Mouse (Mus musculus) lung, embryonic 16.5 days (tissue): ENCODE data around the gene Gapvd1. TPM values are rescaled to one million over a fixed set of nuclear protein-coding genes. Genes with fewer than 3 reads are reported as not detected.

Experiments used
- ATAC-seq: fragments of 200-750 bp; cut with Nextera tagmentation; 2 replicates; pipeline ENCODE4 v1.8.0; 2017; ENCODE audit warnings: low read depth, mild to moderate bottlenecking, moderate library complexity
- H3K27ac ChIP-seq: fragments of 300-500 bp; sonication (generic); 2 replicates; pipeline ENCODE4 v1.5.1; 2014; ENCODE audit warnings: mild to moderate bottlenecking, control low read depth, low read length
- H3K27me3 ChIP-seq: fragments of 300-500 bp; sonication (generic); 2 replicates; pipeline ENCODE4 v1.6.1; 2014; ENCODE audit warnings: low read depth, low read length, mixed read lengths; ENCODE audit not compliant: control insufficient read depth, insufficient read depth
- H3K36me3 ChIP-seq: fragments of 300-500 bp; sonication (generic); 2 replicates; pipeline ENCODE4 v1.6.1; 2014; ENCODE audit warnings: low read length; ENCODE audit not compliant: control insufficient read depth, insufficient read depth
- H3K4me1 ChIP-seq: fragments of 300-500 bp; sonication (generic); replicated peaks from 2 replicates; pipeline ENCODE4 v1.6.1; 2014; ENCODE audit warnings: low read length, mixed read lengths; ENCODE audit not compliant: control insufficient read depth, insufficient read depth
- H3K4me2 ChIP-seq: fragments of 300-500 bp; sonication (generic); 2 replicates; pipeline ENCODE4 v1.6.1; 2014; ENCODE audit warnings: low read depth, low read length, control low read depth
- H3K4me3 ChIP-seq: fragments of 300-500 bp; sonication (generic); 2 replicates; pipeline ENCODE4 v1.5.1; 2014; ENCODE audit warnings: mild to moderate bottlenecking, low read length, control low read depth
- H3K9ac ChIP-seq: fragments of 300-500 bp; sonication (generic); 2 replicates; pipeline ENCODE4 v1.6.1; 2014; ENCODE audit warnings: low read length, control low read depth
- H3K9me3 ChIP-seq: fragments of 300-500 bp; sonication (generic); 2 replicates; pipeline ENCODE4 v1.6.1; 2016; ENCODE audit warnings: low read length; ENCODE audit not compliant: control insufficient read depth
- WGBS: fragments of 180-500 bp; shearing (Covaris S2); extraction: QIAGEN DNeasy Blood & Tissue Kit; methylation state at CpG from one replicate; pipeline ENCODE4 v1.1.7; 2014; 5-methylcytosine and 5-hydroxymethylcytosine counted together
- polyA plus RNA-seq: library from polyadenylated mRNA; unstranded; fragments of >200 nt; fragmentation: Nextera tagmentation; extraction: Ambion mirVana; gene quantifications from 2 replicates; pipeline ENCODE4 v1.2.1, GENCODE M21; 2015

Gapvd1 gene
- polyA plus RNA-seq, 1 experiment from 2014 or later, result 78.3 TPM

DNA sequence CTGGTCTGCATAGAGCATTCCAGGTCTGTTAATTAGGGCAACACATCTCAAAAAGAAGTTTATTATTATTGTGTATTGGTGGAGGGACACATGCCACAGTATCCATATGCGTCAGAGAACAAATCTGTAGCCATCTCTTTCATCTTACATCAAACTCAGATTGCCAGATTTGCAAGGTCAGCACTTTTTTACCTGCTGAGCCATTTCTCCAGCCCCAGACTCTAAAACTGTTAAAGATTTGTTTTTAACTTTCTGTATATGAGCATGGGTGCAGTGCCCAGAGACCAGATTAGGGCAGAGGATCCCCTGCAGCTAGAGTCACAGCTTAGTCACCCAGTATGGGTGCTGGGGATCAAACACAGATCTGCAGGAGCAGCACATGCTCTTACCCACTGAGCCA lies 18.4 kb downstream of the Gapvd1 start:
- H3K4me2 ChIP-seq, result no peak overlapping the region
- no peaks in the 10 kb centered on the region for H3K4me1 ChIP-seq
- H3K4me3 ChIP-seq, result no peak overlapping the region
- no peak overlapping the region for H3K9ac ChIP-seq
- H3K36me3 ChIP-seq, result no peaks in the 10 kb centered on the region
- no peaks in the 10 kb centered on the region for H3K27me3 ChIP-seq
- H3K9me3 ChIP-seq, result no peaks in the 10 kb centered on the region
- whole genome bisulfite sequencing, result 84% methylated on average over 1 of the region's 1 CpGs
- H3K27ac ChIP-seq, result no peak overlapping the region
- no peak for ATAC-seq

DNA sequence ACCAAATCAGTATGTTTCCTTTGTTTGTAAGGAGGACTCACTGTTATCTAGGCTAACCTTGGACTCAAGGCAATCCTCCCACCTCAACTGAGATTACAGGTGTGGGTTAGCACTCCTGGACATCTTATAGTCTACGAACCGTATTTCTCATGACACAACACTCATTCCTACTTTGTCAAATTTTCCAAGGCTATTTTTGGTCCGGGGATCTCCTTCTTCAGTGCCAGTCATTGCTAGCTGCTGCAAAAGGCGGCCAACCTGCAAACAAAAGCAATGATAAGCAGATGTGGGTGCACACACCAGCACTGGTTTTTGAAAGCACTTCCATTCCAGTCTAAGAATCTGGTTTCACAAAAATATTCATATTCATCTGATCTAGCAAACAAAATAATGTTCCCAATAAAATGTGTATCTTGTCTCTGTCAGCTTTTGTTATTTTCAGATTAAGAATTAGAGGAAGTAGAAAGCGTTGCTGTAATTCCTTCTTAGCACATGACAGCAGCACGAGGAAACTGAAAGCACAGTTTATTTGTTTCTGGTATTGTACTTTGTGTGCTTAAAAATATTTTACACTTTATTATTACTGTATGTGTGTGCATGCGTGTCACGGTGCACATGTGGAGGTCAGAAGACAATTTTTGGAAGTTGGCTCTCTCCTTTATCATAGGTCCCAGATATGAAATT lies 27.8 kb downstream of the Gapvd1 start:
- H3K9me3 ChIP-seq, result no peaks in the 10 kb centered on the region
- no peak overlapping the region for H3K27ac ChIP-seq
- no peak overlapping the region for H3K4me2 ChIP-seq
- WGBS, result 86% methylated on average over 8 of the region's 8 CpGs
- H3K27me3 ChIP-seq, result no peaks in the 10 kb centered on the region
- H3K4me3 ChIP-seq, result no peak overlapping the region
- H3K9ac ChIP-seq, result no peak overlapping the region
- no peak for ATAC-seq
- peaks cover 34% of the 10 kb centered on the region for H3K36me3 ChIP-seq
- no peaks in the 10 kb centered on the region for H3K4me1 ChIP-seq

DNA sequence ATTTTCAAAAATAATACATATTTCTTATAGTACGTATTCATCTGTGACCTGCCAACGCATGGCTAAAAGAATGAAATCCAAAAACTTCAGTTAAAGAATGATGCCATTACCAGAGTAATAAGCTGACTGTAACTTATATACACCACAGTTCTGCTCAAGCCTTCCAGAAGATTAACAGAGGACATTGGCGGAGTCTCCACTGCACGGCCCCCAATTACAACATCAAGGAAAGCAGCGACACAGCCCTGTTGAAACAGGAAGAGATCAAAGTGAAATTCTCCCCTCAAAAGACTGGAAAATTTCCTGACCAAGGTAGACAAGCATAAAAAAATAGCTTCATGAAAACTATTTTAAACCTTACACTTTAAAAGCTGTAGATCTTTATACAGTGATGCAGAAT lies 29.8 kb downstream of the Gapvd1 start:
- Histone ChIP-seq H3K4me1 (no peaks in the 10 kb centered on the region), H3K9me3 (no peaks in the 10 kb centered on the region), H3K27ac (no peak overlapping the region), H3K4me2 (no peak overlapping the region), H3K4me3 (no peak overlapping the region), H3K27me3 (no peaks in the 10 kb centered on the region), H3K36me3 (peaks cover 37% of the 10 kb centered on the region), H3K9ac (no peak overlapping the region)
- 94% methylated on average over 5 of the region's 5 CpGs for whole genome bisulfite sequencing
- ATAC-seq, result no peak

DNA sequence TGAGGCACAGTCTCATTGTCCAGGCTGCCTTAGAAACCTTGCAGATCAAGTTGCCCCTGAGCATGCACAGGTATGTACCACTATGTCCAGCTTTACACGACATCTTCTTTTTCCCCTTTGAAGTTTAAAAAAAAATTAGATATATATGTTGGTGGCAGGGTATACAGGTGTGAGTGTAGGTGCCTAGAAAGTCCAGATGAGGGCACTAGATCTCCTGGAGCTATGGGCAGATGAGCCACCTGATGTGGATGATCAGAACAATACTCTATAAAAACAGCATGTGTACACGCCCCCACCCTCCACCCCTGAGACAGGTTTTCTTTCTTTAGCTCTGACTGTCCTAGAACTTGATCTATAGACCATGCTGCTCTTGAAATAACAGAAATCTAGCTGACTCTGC lies 36.8 kb downstream of the Gapvd1 start:
- 89% methylated on average over 2 of the region's 2 CpGs for WGBS

DNA sequence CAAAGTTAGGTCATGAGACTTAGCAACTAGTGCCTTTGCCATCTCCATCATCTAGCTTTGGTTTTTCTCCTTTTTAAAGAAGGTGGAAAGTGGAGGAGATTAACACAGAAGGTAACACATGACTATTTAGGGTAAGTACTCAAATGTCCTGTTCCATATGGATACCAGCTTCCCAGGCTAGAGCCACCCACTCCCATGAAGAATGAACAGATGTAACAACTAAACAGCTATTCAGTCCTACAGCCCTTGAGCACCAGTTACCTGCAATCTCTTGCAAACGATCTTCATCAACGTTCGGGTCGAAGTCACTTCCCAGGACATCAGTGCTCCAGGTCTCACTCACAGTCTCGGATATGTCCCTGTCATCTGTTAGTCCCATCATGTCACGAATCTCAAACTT lies 43.1 kb downstream of the Gapvd1 start:
- Histone ChIP-seq H3K4me3 (no peak overlapping the region), H3K27me3 (no peaks in the 10 kb centered on the region), H3K4me1 (no peaks in the 10 kb centered on the region), H3K9me3 (no peaks in the 10 kb centered on the region), H3K4me2 (no peak overlapping the region), H3K27ac (no peak overlapping the region), H3K9ac (no peak overlapping the region), H3K36me3 (peaks cover 31% of the 10 kb centered on the region)
- WGBS, result 90% methylated on average over 6 of the region's 6 CpGs
- ATAC-seq, result no peak

More for the DNA sequence above, 36.8 kb downstream of the Gapvd1 start:
- Histone ChIP-seq H3K9me3 (no peaks in the 10 kb centered on the region), H3K4me1 (no peaks in the 10 kb centered on the region), H3K4me3 (no peak overlapping the region), H3K27me3 (no peaks in the 10 kb centered on the region), H3K4me2 (no peak overlapping the region), H3K36me3 (peaks cover 27% of the 10 kb centered on the region), H3K9ac (no peak overlapping the region), H3K27ac (no peak overlapping the region)
- ATAC-seq, result no peak

DNA sequence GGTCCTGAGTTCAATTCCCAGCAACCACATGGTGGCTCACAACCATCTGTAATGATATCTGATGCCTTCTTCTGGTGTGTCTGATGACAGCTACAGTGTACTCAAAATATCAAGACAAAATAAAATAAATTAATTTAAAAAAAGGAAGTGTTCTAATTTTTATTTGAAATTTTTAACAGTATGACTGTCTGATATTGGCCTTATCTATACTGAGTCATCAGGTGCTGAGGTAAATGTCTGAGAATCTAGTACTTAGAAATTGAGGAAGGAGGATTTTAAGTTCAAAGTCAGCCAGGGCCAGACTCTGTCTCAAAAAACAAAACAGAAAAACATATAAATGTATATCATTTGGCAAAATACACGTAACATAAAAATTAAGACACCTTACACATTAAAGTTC lies 46.4 kb downstream of the Gapvd1 start:
- H3K36me3 ChIP-seq, result peaks cover 37% of the 10 kb centered on the region
- H3K4me1 ChIP-seq, result no peaks in the 10 kb centered on the region
- no peak overlapping the region for H3K4me3 ChIP-seq
- no peak overlapping the region for H3K4me2 ChIP-seq
- no peak overlapping the region for H3K9ac ChIP-seq
- H3K27ac ChIP-seq, result no peak overlapping the region
- no peaks in the 10 kb centered on the region for H3K9me3 ChIP-seq
- WGBS, result 84% methylated on average over 1 of the region's 1 CpGs
- ATAC-seq, result no peak
- no peaks in the 10 kb centered on the region for H3K27me3 ChIP-seq

DNA sequence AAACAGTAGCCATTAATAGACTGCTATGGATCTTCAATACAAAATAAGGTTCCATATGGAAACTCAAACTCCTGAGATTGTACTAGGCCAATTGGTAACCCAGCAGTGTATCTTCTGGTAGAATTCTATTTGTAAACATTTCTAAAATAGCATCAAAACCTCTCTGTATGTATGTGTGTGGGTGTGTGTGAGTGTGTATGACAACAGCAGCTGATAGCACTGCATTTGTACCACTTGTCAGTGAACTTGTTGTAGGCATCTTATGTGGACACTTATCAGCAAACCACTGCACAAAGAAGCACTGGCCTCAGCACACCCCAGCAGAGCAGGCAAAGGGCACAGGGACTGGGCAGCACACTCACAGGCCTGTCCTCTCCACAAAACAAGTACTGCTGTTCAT lies 58.4 kb downstream of the Gapvd1 start:
- H3K36me3 ChIP-seq, result peaks cover 33% of the 10 kb centered on the region
- H3K9ac ChIP-seq, result no peak overlapping the region
- H3K4me2 ChIP-seq, result no peak overlapping the region
- no peak overlapping the region for H3K27ac ChIP-seq
- ATAC-seq, result no peak
- H3K4me1 ChIP-seq, result no peaks in the 10 kb centered on the region
- H3K4me3 ChIP-seq, result no peak overlapping the region
- H3K27me3 ChIP-seq, result no peaks in the 10 kb centered on the region
- H3K9me3 ChIP-seq, result no peaks in the 10 kb centered on the region

DNA sequence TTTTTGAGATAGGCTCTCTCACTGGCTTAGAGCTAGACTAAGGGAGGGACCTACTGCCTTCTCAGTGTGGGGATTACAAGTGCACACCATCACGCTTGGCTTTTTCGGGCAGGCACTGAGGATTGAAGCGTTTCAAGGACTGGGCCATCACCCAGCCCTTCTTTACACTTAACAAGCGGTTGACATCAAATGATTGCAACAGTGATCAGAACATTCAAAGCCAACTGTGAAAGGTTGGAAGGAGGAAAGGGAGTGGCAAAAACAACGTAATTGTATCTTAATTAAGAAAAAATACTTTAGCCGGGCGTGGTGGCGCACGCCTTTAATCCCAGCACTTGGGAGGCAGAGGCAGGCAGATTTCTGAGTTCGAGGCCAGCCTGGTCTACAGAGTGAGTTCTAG lies 62.2 kb downstream of the Gapvd1 start:
- no peak for ATAC-seq
- Histone ChIP-seq H3K36me3 (peaks cover 35% of the 10 kb centered on the region), H3K4me3 (no peak overlapping the region), H3K27me3 (no peaks in the 10 kb centered on the region), H3K27ac (no peak overlapping the region), H3K4me2 (no peak overlapping the region), H3K4me1 (no peaks in the 10 kb centered on the region), H3K9me3 (no peaks in the 10 kb centered on the region), H3K9ac (no peak overlapping the region)
- 90% methylated on average over 10 of the region's 10 CpGs for WGBS

DNA sequence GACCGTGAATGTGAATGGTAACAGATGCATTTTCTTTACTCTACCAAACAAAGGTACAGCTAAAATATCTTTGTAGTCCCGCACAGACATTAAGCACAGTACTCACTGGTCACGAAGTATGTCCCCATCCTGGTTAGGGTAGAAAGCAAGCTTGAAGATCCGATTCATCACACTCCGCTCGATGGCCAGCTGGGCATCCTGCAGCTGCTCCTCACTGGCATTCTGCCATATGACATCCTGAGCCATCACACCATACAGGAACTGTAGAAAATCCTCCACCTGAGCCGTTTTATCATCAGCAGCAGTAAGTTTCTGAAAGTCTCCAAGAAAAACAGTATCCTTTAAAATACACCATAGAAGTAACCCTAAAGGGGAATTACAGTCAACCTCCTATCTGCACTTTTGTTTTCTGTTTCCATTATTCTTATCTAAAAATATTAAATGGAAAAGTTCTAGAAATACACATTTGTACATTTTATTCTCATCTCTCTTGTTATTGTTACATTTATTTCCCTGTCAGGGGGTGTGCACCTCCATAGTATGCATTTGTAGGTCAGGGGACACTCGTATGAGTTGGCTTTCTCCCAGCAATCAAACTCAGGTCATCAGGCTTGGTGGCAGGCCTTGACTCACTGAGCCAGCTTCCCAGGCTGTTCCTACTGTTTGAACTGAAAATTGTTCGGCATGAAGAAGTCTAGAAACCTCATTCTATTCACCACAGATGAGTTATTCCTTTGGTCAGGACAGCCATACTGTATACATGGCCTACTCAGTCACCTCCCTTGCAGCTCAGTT lies 70.8 kb downstream of the Gapvd1 start:
- Histone ChIP-seq H3K9me3 (no peaks in the 10 kb centered on the region), H3K4me3 (no peak overlapping the region), H3K27ac (no peak overlapping the region), H3K4me1 (no peaks in the 10 kb centered on the region), H3K9ac (no peak overlapping the region), H3K4me2 (no peak overlapping the region), H3K27me3 (no peaks in the 10 kb centered on the region), H3K36me3 (peaks cover 21% of the 10 kb centered on the region)
- ATAC-seq, result no peak
- 81% methylated on average over 9 of the region's 9 CpGs for WGBS
